Mouse (Mus musculus) left cerebral cortex, adult 9 months (tissue): ENCODE data around the gene Ablim1.

Source experiments
- DNase-seq, 2 experiments: peaks; one replicate each; pipeline ENCODE4 v3.0.0; 2022; ENCODE audit warnings: low spot score in 2 of 2

The Ablim1 gene

GRCm38 (mm10) chr19:56984229-56984628, 330.5 kb downstream of the Ablim1 start:
- DNase-seq, result no peak

GRCm38 (mm10) chr19:56983757-56984156, 331.0 kb downstream of the Ablim1 start:
- DNase-seq, result no peak
